Mouse (Mus musculus): ENCODE measurements around the gene Zbtb34.

The Zbtb34 gene

DNA sequence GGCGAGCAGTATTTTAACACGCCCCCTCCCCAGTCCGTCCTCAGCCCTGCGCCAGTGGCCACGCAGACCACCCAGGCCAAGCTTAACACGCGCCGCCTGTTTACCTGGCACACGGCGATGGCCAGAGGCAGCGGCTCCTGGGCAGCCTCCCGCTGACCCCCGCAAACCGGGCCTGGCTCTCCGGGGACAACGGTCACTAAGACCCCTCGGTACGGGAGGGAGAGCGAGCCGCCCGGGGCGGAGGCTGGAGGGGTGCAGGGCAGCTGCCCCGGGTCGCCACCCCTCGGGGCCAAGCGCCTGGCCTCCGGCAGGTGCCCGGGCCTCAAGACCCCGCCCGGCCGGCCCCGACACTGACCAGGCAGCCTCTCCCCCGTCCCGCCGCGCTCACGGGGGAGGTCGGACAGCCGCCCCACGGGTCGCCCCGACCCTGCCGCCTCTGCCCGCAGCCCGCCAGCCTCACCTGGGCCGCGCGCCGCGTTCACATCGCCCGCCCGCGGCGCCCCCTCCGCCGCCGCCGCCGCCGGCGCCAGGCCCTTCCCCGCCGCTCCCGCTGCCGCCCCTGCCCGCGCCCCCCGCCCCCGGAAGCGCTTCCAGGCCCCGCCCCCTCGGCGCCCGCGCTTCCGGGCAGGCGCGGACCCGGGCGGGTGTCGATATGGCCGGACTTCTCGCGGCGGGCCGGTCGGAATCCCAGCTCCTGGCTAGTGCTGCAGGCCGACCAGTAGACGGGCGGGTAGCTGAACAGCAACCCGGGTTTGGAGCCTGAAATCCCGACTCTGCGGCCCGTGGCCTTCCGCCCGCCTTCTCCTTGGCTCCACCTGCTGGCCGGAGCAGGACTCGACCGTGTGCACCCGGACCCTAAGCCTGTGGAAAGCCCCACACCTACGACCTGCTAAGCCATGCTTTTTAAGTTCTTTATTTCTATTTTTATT is at the start of gene Zbtb34:
Gene Zbtb34 (minus strand): TSS at position 554 of the 929 bp plus-strand sequence.
- DNase-seq (ENCODE audit: low spot score in 2 of 2) = peak; percentile 66 to 71

- no peak for DNase-seq (ENCODE audit: low spot score in 2 of 2)
These were observed 47.0 kb upstream of the Zbtb34 start for GRCm38 (mm10) chr2:33477961-33478755.

- no peak for DNase-seq (ENCODE audit: low spot score in 2 of 2)
These were observed 44.8 kb upstream of the Zbtb34 start for GRCm38 (mm10) chr2:33475961-33476360.

DNA sequence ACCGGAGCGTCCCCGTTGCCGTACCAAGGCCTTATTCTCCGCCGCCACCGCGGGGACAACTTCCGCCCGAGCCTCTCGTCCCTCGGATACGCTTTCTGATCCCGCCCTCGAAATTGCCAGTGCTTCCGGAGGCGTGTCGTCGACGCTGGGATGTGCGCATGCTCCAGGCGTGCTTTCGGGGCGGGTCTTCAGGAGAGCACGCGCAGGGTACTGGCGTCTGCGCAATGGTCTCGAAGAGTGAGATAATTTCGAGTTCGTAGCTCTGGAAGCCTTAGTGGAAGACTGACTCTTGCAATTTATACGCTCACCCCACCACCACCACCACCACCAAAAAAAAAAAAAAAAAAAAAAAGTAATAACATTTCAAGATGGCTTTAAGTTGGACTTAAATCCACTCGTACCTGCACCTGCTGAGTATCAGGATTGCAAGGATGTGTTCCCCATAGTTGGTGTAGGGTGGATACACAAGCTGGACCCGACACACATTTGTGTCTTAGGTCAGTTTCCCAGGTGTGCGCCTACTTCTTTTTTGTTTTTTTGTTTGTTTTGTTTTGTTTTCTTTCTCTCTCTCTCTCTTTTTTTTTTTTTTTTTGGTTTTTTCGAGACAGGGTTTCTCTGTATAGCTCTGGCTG is 37.5 kb upstream of the Zbtb34 start, which contains the start of gene Zbtb43:
Gene Zbtb43 (minus strand): TSS at position 94 of the 632 bp plus-strand sequence.
- DNase-seq (ENCODE audit: low spot score in 2 of 2) = peak; percentile 94 to 95

DNA sequence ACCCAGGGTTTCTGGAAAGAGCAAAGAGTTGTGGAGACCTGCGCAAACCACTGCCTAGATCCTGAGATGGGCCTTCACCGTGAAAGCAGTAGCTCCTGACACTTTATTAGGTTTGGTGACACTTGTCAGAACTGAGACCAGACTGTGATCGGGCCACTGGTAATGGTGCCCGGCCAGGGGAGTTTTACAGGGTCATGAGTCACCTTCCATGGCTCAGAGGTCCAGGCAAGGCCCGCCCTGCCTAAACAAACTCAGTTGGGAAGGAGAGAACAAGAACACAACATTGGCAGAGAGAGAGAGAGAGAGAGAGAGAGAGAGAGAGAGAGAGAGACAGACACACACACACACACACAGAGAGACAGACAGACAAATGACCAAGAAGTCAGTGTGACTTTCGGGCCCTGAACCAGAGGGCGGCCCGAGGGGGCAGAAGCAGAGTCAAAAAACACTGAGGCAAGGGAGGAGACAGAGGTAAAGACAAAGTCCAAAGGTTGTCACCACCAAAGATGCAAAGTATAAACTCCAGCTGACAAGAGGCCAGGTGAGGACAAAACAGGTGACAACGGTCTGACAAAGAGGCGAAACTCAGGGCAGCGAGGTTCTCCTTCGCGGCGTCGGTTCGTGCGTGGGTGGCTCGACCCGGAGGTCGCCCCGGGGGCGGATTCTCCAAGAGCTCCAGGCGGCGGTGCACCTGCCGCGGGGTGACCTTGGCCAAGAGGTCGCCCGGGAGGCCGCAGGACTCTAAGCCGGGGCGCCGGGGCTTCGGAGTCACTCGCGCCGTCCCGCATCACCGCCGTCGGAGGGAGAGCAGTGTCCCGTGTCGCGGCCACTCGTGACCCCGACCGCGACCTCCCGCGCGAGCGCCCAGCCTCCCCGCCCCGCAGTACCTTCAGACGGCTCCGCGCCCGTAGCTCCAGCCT is 36.7 kb upstream of the Zbtb34 start:
- peak; percentile 33 to 51 for DNase-seq (ENCODE audit: low spot score in 2 of 2)

GRCm38 (mm10) chr2:33465966-33466365 is 34.8 kb upstream of the Zbtb34 start:
- DNase-seq (ENCODE audit: low spot score in 2 of 2) = no peak

- DNase-seq (ENCODE audit: low spot score in 2 of 2) = no peak
These were observed 34.1 kb upstream of the Zbtb34 start for GRCm38 (mm10) chr2:33465215-33465614.

GRCm38 (mm10) chr2:33462066-33462465 is 30.9 kb upstream of the Zbtb34 start:
- no peak for DNase-seq (ENCODE audit: low spot score in 2 of 2)

DNA sequence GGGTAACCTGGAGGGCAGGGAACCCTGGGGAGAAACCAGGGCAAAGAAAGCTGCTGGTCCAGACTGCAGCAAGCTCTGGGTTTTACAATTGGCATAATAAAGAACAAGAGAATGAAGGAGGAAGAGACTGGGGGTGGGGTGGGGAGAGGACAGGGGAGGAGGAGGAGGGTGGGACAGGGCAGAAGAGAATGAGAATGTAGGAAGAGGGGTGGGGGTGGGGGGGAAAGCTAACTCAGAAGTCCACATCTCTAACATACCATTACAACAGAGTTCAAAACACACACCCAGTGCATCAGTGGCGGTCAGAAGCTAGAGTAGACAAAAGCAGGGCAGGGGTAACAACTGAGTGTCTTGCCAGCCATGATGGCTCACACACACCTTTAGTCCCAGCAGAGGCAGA is 29.9 kb upstream of the Zbtb34 start:
- DNase-seq (ENCODE audit: low spot score in 2 of 2) = no peak

DNA sequence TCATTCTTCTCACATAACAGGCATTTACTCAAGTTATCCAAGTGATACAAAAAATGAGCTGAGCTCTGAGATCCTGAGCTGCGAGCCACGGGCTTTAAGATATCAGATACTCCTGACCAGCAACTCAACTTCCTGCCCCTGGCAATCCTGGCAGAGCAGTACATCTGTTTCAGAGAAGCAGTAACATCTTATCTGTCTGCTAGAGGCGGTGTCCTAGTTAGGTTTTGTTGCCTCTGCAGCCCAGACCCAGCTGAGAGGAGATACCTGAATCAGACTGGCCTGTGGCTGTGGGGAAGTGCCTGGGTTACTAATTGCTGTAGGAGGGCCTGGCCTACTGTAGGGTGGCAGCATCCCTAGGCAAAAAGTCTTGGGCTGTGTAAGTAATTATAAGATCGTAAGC is 28.5 kb upstream of the Zbtb34 start:
- DNase-seq (ENCODE audit: low spot score in 2 of 2) = no peak

DNA sequence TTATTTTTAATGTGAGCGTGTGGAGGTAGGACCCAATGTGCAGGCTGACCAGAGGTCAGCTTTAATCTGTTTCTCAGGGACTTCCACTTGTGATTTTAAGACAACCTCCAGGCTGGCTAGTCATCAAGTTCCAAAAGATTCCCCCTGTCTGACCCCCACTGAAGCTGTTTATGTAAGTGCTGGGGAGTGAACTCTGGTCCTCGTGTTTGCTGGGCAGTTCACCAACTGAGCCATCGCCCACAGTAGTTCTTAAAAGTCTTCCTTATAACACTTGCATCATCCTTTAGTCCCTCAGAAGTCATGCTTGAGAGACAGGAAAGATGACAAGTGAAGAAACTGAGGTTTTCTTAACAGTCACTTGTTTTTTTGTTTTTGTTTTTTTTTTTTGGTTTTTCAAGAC is 25.6 kb upstream of the Zbtb34 start:
- DNase-seq (ENCODE audit: low spot score in 2 of 2) = no peak

DNA sequence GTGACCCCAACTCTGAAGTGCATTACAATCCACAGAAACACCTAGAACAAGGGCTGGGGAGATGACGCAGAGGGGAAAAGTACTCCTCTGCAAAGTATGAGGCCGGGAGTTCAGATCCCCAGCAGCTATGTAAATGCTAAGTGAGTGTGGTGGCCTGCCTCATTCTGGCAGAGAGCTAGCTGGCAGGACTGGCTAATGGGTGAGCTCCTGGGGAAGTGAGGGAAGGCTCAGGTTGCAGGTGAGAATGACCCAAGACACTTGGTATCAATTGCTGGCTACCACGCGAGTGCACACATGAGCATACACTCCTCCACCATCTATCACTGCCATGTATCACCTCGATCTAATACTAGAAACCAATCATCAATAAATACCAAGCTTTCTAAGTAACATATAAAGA is 25.1 kb upstream of the Zbtb34 start:
- DNase-seq (ENCODE audit: low spot score in 2 of 2) = no peak

DNA sequence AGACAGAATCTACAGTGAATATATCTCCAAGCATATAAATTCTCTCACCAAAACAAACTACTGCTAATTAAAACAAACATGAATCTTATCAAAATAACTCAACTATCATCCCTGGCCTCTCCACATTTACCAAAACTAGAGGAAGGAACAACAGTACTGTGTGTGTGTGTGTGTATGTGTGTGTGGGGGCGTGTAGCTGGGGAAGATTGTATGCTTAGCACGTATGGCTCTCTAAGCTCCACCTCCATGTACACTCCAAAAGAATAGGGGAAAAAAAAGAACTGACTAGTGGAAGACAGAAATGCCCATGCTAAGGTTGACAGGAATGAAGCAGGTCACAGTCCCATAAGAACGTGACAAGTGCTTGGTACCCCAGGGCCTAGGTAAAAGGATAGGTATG is 24.2 kb upstream of the Zbtb34 start:
- no peak for DNase-seq (ENCODE audit: low spot score in 2 of 2)

DNA sequence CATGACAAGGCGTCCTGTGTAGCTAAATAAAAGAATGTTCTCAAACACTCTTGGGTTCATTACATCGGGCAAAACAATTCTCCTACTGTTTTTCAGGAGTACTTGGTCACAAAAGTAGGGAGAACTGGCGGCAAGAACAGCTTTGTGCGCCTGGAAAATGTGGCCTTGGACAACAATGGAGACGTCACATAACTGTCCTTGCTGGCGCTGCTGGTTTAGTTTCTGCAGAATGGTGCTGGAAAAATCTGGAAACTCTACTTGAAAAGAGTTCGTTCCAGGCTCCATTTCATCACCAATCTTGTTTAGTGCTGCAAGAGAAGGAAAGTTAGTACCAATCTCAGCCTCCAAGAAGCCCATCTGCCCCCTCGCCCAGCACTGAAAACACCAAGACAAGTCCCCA is 23.7 kb upstream of the Zbtb34 start:
- DNase-seq (ENCODE audit: low spot score in 2 of 2) = no peak

DNA sequence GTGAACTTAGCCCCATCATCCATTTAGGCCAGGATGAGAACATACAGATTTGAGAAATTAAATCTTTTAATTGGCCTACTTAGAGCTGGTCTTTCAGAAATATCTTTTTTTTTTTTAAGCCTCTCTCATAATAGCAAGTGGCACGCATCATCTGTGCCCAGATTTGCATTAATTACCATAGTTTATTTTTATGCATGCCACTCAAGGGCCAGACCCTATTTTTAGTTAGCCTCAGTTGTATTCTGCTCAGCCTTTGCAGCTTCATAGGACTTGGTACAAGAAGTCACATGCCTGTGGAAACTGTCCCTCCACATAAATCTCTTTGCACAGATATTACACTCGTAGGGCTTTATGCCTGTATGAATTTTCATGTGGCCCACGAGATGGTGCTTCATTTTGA is 22.4 kb upstream of the Zbtb34 start:
- DNase-seq (ENCODE audit: low spot score in 2 of 2) = no peak

DNA sequence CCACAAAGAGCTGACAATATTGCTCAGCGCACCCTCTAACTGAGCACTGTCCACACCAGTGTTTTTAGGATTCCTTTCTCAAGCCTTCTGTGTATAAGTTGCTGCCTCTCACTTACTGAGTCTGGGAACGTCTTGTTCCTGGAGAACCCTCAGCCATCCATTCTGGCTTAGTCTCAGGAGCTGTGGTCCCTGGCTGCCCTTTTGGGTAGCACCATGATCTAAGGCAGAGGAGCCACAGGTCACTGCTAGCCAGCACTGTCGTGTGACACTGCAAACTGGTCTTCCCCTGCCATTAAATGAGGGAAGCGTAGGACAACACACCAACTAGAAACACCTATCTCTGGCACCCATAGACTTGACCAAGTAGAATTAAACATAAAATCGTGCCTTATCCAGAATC is 21.6 kb upstream of the Zbtb34 start:
- DNase-seq (ENCODE audit: low spot score in 2 of 2) = no peak

GRCm38 (mm10) chr2:33452140-33452539 is 21.0 kb upstream of the Zbtb34 start:
- no peak for DNase-seq (ENCODE audit: low spot score in 2 of 2)

DNA sequence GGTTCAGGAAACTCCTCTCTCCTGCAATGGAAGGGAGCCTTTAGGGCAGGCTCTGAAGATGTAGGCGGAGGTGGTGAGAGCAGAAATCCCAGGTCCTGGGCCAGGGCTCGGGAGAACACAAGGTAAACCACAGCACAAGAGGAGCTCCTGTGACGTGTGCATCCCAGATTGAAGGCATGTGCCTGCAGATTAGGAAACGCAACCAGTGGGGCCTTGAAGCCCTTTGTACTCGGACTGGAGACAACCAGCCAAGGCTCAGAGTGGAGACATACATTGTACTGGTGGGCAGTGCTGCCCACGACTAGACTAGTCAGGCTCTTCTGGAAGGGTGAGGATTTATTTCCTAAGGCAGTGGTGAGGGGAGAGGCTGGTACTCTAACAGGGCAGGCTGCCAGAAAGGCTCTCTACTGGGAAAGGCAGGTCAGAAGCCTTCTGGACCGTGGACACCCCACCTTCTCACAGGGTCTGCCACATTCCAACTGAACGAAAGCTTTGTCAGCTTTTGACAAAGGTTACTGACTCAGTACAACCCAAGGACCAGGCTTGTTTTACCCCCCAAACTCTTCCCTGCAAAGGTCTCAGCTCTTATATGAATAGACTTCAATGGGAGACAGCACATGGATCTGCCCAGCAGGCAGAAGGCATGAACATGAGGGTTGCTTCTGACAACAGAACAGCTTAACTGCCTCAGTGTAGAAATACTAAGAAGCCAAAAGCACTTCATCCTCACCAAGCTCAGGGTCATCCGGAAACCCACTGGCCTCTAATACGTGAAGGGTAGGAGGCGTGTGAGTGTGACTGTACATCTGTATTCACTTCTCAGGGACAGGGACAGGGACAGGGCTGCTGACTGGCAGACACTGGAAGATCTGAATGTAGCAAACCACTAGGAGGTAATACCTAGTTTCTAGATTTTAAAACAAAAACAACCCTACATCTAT is 20.2 kb upstream of the Zbtb34 start:
- DNase-seq (ENCODE audit: low spot score in 2 of 2) = no peak

- DNase-seq (ENCODE audit: low spot score in 2 of 2) = no peak
These were observed 18.2 kb upstream of the Zbtb34 start for GRCm38 (mm10) chr2:33449119-33449873.

All from natural killer cell, adult 2 months (primary cell).